Mouse (Mus musculus) kidney, embryonic 16.5 days (tissue): ENCODE measurements around the gene Dbndd2. TPM values are rescaled to one million over a fixed set of nuclear protein-coding genes. Genes with fewer than 3 reads are reported as not detected.

ENCODE experiments used
- ATAC-seq: fragments of 200-750 bp; cut with Nextera tagmentation; 2 replicates; pipeline ENCODE4 v1.8.0; 2017; ENCODE audit warnings: moderate TSS enrichment; ENCODE audit not compliant: low FRiP score, low TSS enrichment
- H3K27ac ChIP-seq: fragments of 300-500 bp; sonication (generic); 2 replicates; pipeline ENCODE4 v1.5.1; 2014; ENCODE audit warnings: low read length
- H3K27me3 ChIP-seq: fragments of 300-500 bp; sonication (generic); 2 replicates; pipeline ENCODE4 v1.6.1; 2014; ENCODE audit warnings: low read length, control low read depth, mixed read lengths; ENCODE audit not compliant: insufficient read depth
- H3K36me3 ChIP-seq: fragments of 300-500 bp; sonication (generic); 2 replicates; pipeline ENCODE4 v1.6.1; 2014; ENCODE audit warnings: low read length, control low read depth, mixed read lengths; ENCODE audit not compliant: insufficient read depth
- H3K4me1 ChIP-seq: fragments of 300-500 bp; sonication (generic); 2 replicates; pipeline ENCODE4 v1.6.1; 2014; ENCODE audit warnings: low read length, control low read depth, mixed read lengths; ENCODE audit not compliant: insufficient read depth
- H3K4me2 ChIP-seq: fragments of 300-500 bp; sonication (generic); replicated peaks from 2 replicates; pipeline ENCODE4 v1.6.1; 2014; ENCODE audit warnings: low read depth, low read length
- H3K4me3 ChIP-seq: fragments of 300-500 bp; sonication (generic); 2 replicates; pipeline ENCODE4 v1.5.1; 2014; ENCODE audit warnings: mild to moderate bottlenecking, low read length
- H3K9ac ChIP-seq: fragments of 300-500 bp; sonication (generic); replicated peaks from 2 replicates; pipeline ENCODE4 v1.6.1; 2014; ENCODE audit warnings: low read length
- H3K9me3 ChIP-seq: fragments of 300-500 bp; sonication (generic); 2 replicates; pipeline ENCODE4 v1.6.1; 2016; ENCODE audit warnings: low read length, control low read depth
- WGBS: fragments of 180-500 bp; shearing (Covaris S2); extraction: QIAGEN DNeasy Blood & Tissue Kit; methylation state at CpG from one replicate; pipeline ENCODE4 v1.1.7; 2014; 5-methylcytosine and 5-hydroxymethylcytosine counted together
- polyA plus RNA-seq: library from polyadenylated mRNA; unstranded; fragments of >200 nt; fragmentation: Nextera tagmentation; extraction: Ambion mirVana; gene quantifications from 2 replicates; pipeline ENCODE4 v1.2.1, GENCODE M21; 2015

Dbndd2 gene
- polyA plus RNA-seq, 1 experiment from 2014 or later = 18.2 TPM

GRCm38 (mm10) chr2:164521841-164522240 lies 35.9 kb downstream of the Dbndd2 start:
- Histone ChIP-seq H3K9me3 (peaks cover 5% of the 10 kb centered on the region; the same call in 1 of the 2 replicates), H3K4me2 (peak overlapping the region; percentile 14), H3K27ac (no peak overlapping the region), H3K36me3 (no peaks in the 10 kb centered on the region), H3K27me3 (no peaks in the 10 kb centered on the region), H3K4me1 (0 out of 2 replicates have a peak, but pooled peaks cover 6% of the 10 kb centered on the region), H3K9ac (no peak overlapping the region), H3K4me3 (no peak overlapping the region)
- no peak for ATAC-seq
- 16% methylated on average over 11 of the region's 11 CpGs for WGBS

- Histone ChIP-seq H3K4me1 (0 out of 2 replicates have a peak, but pooled peaks cover 6% of the 10 kb centered on the region), H3K9ac (no peak overlapping the region), H3K36me3 (no peaks in the 10 kb centered on the region), H3K27me3 (no peaks in the 10 kb centered on the region), H3K4me3 (no peak overlapping the region), H3K4me2 (peak overlapping the region; percentile 14), H3K27ac (no peak overlapping the region), H3K9me3 (peaks cover 8% of the 10 kb centered on the region; the same call in 1 of the 2 replicates)
- WGBS = 27% methylated on average over 8 of the region's 8 CpGs
- ATAC-seq = no peak
Observed at GRCm38 (mm10) chr2:164522280-164522679, 36.4 kb downstream of the Dbndd2 start.

DNA sequence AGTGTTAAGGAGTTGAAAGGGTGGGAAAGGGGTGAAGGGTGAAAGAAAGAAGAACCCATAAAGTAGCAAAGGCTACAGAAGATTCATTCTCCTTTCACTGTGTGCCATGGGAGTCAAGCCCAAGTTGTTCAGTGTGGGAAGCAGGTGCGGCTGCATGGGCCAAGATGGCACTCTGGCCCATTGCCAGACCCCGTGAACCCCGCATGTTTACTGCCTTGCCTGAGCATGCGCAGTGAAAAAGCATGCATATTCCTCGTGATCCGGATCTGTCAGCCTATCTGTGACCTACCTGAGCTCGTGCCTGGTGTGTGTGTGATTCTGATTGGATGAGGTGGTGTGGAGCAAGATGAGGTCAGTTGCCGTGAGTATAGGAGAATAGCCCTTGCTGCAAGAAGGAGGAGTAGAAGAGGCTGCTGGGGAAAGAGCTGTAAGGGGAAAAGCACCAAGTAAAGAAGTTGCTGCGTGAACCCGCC lies 37.4 kb downstream of the Dbndd2 start:
- H3K9ac ChIP-seq = no peak overlapping the region
- H3K27me3 ChIP-seq = no peaks in the 10 kb centered on the region
- H3K4me2 ChIP-seq = no peak overlapping the region
- WGBS = 89% methylated on average over 10 of the region's 10 CpGs
- no peak for ATAC-seq
- H3K36me3 ChIP-seq = no peaks in the 10 kb centered on the region
- H3K27ac ChIP-seq = no peak overlapping the region
- H3K4me1 ChIP-seq = 0 out of 2 replicates have a peak, but pooled peaks cover 6% of the 10 kb centered on the region
- peaks cover 8% of the 10 kb centered on the region; the same call in 1 of the 2 replicates for H3K9me3 ChIP-seq
- H3K4me3 ChIP-seq = no peak overlapping the region

DNA sequence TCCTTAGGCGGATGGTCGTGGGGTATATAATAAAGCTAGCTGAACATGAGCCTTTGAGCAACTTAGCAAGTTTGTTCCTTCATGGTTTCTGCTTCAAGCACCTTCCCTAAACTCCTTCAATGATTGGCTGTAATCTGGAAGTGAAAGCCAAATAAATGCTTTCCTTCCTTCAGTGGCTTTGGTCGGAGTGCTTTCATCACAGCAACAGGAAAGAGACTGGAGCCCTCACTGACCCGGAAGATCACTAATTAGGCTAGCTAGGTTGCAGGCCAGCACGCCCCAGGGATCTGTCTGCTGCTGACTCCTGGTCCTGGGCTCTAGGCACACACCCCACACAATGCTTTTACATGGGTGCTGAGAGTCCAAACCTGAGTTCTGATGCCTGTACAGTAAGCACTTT lies 42.7 kb downstream of the Dbndd2 start:
- H3K27me3 ChIP-seq = no peaks in the 10 kb centered on the region
- H3K4me1 ChIP-seq = no peaks in the 10 kb centered on the region
- no peak overlapping the region for H3K27ac ChIP-seq
- no peak overlapping the region for H3K4me2 ChIP-seq
- H3K9me3 ChIP-seq = peaks cover 8% of the 10 kb centered on the region; the same call in 1 of the 2 replicates
- 58% methylated on average over 5 of the region's 5 CpGs for WGBS
- no peak overlapping the region for H3K4me3 ChIP-seq
- no peak for ATAC-seq
- no peak overlapping the region for H3K9ac ChIP-seq
- no peaks in the 10 kb centered on the region for H3K36me3 ChIP-seq

DNA sequence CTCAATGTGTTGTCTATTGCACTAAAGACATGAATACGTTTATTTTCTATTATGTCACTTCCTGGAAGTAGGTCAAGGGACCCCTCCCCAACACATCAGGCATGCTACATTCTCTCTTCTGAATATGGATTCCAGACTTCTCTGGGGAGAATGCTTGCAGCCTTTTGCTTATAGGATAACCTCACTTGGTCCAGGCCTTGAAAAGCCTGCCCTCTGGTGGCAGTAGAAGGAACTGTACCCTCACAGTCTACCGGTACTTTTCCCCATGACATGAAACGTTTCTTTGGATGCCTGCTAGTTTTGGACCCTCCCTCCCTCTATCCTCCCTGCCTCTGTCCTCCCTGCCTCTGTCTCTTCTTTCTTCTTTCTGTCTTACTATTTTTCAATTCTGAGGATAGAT lies 45.3 kb downstream of the Dbndd2 start:
- Histone ChIP-seq H3K4me1 (no peaks in the 10 kb centered on the region), H3K4me2 (no peak overlapping the region), H3K27me3 (no peaks in the 10 kb centered on the region), H3K9ac (no peak overlapping the region), H3K27ac (no peak overlapping the region), H3K36me3 (no peaks in the 10 kb centered on the region), H3K9me3 (peaks cover 8% of the 10 kb centered on the region; the same call in 1 of the 2 replicates), H3K4me3 (no peak overlapping the region)
- ATAC-seq = 0 out of 2 replicates have a peak, but pooled peaks have one; percentile 19
- under 1% methylated on average over 3 of the region's 3 CpGs for WGBS

- Histone ChIP-seq H3K27ac (no peak overlapping the region), H3K4me3 (no peak overlapping the region), H3K4me1 (no peaks in the 10 kb centered on the region), H3K4me2 (no peak overlapping the region), H3K9me3 (no peaks in the 10 kb centered on the region), H3K36me3 (no peaks in the 10 kb centered on the region), H3K27me3 (no peaks in the 10 kb centered on the region), H3K9ac (no peak overlapping the region)
- WGBS = 73% methylated on average over 10 of the region's 10 CpGs
- no peak for ATAC-seq
Observed at GRCm38 (mm10) chr2:164534315-164534714, 48.4 kb downstream of the Dbndd2 start.

- 81% methylated on average over 4 of the region's 4 CpGs for WGBS
- Histone ChIP-seq H3K27ac (no peak overlapping the region), H3K9ac (no peak overlapping the region), H3K4me3 (no peak overlapping the region), H3K4me2 (no peak overlapping the region), H3K36me3 (no peaks in the 10 kb centered on the region), H3K4me1 (0 out of 2 replicates have a peak, but pooled peaks cover 3% of the 10 kb centered on the region), H3K27me3 (no peaks in the 10 kb centered on the region), H3K9me3 (no peaks in the 10 kb centered on the region)
- ATAC-seq = no peak
Observed at GRCm38 (mm10) chr2:164537003-164537402, 51.1 kb downstream of the Dbndd2 start.

DNA sequence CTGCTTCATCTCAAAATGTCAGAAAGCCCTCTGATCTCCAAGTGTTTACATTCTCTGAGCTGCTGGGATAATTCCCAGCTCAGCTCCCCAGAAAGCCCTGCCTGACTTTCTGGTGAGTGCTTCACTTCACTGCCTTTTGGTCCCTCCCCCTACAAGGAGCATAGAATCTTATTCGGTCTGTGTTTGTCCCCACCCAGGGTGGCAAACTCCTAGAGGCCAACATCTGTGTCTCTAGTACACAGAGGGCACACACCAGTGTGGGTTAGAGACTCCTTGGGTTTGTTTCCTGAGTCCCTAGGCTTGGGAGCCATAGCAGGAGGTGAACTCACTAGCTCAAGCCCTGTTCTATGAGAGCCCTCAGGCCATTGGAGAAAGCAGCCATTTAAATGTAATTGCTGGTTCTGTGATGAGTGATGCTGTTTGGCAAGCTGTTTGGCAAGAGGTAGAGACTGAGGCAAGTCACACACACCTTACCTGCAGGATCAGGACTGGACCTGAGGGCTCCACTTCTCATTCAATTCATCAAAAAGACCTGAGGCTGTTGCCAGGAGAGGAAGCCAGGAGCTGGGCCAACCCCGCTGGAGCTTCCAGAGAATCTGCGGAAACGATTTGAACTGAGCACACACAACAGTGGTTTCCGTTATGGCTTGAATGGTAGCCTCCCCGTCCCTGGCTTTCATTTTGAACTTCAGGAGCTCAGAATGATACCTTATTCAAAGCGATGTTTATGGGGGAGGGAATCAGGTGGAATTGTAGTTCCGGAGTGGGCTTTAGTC lies 54.9 kb downstream of the Dbndd2 start:
- no peaks in the 10 kb centered on the region for H3K27me3 ChIP-seq
- ATAC-seq = peak; percentile 7; the same call in 1 of the 2 replicates
- 44% methylated on average over 8 of the region's 8 CpGs for WGBS
- H3K4me1 ChIP-seq = peaks cover 8% of the 10 kb centered on the region; the same call in 1 of the 2 replicates
- H3K9me3 ChIP-seq = no peaks in the 10 kb centered on the region
- H3K4me3 ChIP-seq = no peak overlapping the region
- peak overlapping the region; percentile 9; the same call in 1 of the 2 replicates for H3K27ac ChIP-seq
- no peaks in the 10 kb centered on the region for H3K36me3 ChIP-seq
- no peak overlapping the region for H3K4me2 ChIP-seq
- H3K9ac ChIP-seq = no peak overlapping the region

DNA sequence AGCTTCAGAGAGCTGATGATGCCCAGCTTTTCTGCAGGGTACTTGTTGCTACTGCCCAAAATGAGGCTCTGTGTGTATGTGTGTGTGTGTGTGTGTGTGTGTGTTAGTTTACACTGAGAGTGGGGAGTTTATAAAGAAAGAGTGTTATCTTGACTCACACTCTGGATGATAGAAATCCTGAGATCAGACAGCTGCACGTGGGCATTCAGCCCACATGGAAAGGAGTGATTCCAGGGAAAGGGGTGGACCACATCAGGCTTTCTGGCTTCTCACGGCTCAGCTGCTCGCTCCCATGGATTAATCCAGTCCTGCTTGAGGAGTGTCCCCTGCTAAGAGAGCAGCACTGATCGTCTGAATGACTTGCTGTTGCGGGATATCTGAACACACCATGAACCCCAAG lies 56.2 kb downstream of the Dbndd2 start:
- H3K27ac ChIP-seq = no peak overlapping the region
- ATAC-seq = no peak
- H3K4me3 ChIP-seq = no peak overlapping the region
- WGBS = 88% methylated on average over 5 of the region's 5 CpGs
- no peaks in the 10 kb centered on the region for H3K9me3 ChIP-seq
- peaks cover 8% of the 10 kb centered on the region; the same call in 1 of the 2 replicates for H3K4me1 ChIP-seq
- no peaks in the 10 kb centered on the region for H3K27me3 ChIP-seq
- no peaks in the 10 kb centered on the region for H3K36me3 ChIP-seq
- no peak overlapping the region for H3K4me2 ChIP-seq
- no peak overlapping the region for H3K9ac ChIP-seq

DNA sequence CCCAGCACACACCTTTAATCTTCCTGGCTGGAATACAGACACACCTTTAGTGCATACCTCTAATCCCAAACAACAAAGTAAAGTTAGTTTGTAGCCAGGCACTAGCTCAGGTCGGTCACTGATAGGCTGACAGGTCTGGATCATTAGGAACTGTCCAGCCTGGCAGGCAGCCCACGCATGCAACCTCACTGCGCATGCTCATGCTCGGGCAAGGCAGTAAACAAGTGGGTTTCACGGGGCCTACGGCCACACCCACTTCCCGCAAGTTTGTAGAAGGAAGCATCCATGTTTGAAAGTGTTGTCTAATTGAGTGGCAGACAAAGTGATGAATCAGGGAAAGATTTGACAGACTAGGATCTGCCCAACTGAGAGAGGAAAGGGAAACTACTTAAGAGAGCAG lies 56.7 kb downstream of the Dbndd2 start:
- no peak for ATAC-seq
- peaks cover 8% of the 10 kb centered on the region; the same call in 1 of the 2 replicates for H3K4me1 ChIP-seq
- H3K9ac ChIP-seq = no peak overlapping the region
- no peaks in the 10 kb centered on the region for H3K27me3 ChIP-seq
- H3K27ac ChIP-seq = no peak overlapping the region; the same call in 1 of the 2 replicates
- WGBS = 85% methylated on average over 7 of the region's 7 CpGs
- no peak overlapping the region for H3K4me3 ChIP-seq
- no peaks in the 10 kb centered on the region for H3K36me3 ChIP-seq
- no peak overlapping the region for H3K4me2 ChIP-seq
- no peaks in the 10 kb centered on the region for H3K9me3 ChIP-seq
